Mouse (Mus musculus): ENCODE results near the gene Zswim8.

GRCm38 (mm10) chr14:20708239-20708638, 887 bp downstream of the Zswim8 start:
- TF ChIP-seq CTCF (IDR thresholded peaks at IDR 0.05; ENCODE audit: insufficient read depth, low read depth, low read length), result no peak
- TF ChIP-seq POLR2A (IDR thresholded peaks at IDR 0.05; ENCODE audit: insufficient read depth, low read depth, low read length), result no peak
